Mouse (Mus musculus) liver, embryonic 14.5 days (tissue): ENCODE measurements around the gene Dpp6.

Experiments
- CTCF ChIP-seq: IDR thresholded peaks from 2 replicates; pipeline ENCODE4 v1.5.1; 2016; ENCODE audit warnings: antibody characterized with exemption, low read depth, control low read depth
- EP300 ChIP-seq: IDR thresholded peaks from 2 replicates; pipeline ENCODE4 v1.6.1; 2016; ENCODE audit warnings: antibody characterized with exemption, low read depth

DNA sequence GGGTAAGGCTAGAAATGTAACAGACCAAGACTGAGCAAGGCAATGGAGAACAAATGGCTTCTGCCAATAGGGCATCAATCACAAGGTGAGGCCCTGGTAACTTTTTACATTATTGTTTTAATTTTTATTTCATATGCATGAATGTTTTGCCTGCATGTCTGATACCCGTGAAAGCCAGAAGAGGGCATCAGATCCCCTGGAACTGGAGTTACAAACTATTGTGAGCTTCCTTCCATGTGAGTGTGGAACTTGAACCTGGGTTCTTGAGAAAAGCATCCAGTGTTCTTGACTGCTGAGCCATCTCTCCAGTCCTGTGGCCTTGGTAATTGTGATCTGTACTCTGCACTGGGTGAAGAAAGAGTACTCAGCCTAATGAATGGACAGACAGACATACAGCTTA lies 259.0 kb downstream of the Dpp6 start:
- TF ChIP-seq CTCF = no peak
- no peak for TF ChIP-seq EP300
